9 mouse cellular contexts compared by ENCODE assay signal in the genomic region with DNA sequence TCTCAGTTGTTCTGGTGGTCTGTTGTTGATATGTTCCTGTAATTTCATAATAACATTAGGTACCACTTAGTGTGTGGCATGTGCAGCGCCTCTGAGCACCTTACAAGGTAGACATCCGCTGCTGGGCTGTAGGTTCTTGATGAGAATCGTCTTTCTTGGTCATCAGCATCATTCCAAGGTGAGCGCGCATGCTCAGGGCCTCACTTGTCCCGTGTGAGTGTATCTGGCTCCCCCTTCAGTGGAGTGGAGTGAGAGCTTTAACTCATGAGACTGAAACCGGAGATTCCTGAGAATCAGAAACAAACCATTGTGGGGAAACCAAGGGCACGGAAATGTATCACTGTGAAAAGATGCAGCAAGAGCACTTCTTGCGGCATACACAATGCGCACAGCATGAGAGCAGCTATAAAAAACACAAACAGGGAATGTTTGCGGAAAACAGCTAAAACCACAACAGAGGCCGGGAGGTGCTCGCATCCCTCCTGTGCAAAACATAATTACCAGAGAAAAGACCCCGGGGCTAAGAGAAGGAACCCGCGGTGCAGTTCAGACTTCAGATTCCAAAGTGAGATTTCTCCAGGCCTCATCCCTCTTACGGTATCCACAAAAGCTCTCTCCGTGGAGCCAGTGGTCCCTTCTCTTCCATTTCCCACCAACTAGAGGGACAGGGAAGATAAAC. TPM values are rescaled to one million over a fixed set of nuclear protein-coding genes. Genes with fewer than 3 reads are reported as not detected.
DNase-seq lines count a peak whose midpoint lies in the region; ATAC-seq lines count a peak whose summit lies in the region.
"Had no signal": no experiment of that assay in that cellular context is flagged by ENCODE, and none has a peak within 500 bp of the region (broad histone marks: within the 10 kb centered on the region; RNA-seq: fewer than 3 reads in every experiment).

No protein-coding gene starts in this region.

- peak overlapping the region; percentile 11; the same call in 1 of the 2 replicates for H3K4me3 ChIP-seq in hindbrain, embryonic 12.5 days
- H3K4me3 ChIP-seq in neural tube, embryonic 14.5 days (ENCODE audit: low read depth, low read length) = no peak overlapping the region; the same call in 1 of the 2 replicates
- H3K4me3 ChIP-seq: myocyte had no signal

- H3K36me3 ChIP-seq in hindbrain, embryonic 12.5 days = no peaks in the 10 kb centered on the region
- no peaks in the 10 kb centered on the region for H3K36me3 ChIP-seq in neural tube, embryonic 14.5 days (ENCODE audit: control insufficient read depth, insufficient read depth, low read length)

- peak overlapping the region; percentile 40 for H3K4me2 ChIP-seq in hindbrain, embryonic 12.5 days (replicated peaks)
- peak overlapping the region; percentile 29; the same call in 1 of the 2 replicates for H3K4me2 ChIP-seq in neural tube, embryonic 14.5 days (ENCODE audit: low read depth, low read length)

- peak; percentile 64; the same call in 1 of the 2 replicates for ATAC-seq in hindbrain, embryonic 12.5 days (ENCODE audit: low FRiP score)
- peak; percentile 83; the same call in 1 of the 2 replicates for ATAC-seq in neural tube, embryonic 14.5 days (ENCODE audit: low read depth)

- no peaks in the 10 kb centered on the region for H3K9me3 ChIP-seq in hindbrain, embryonic 12.5 days (replicated peaks)
- no peaks in the 10 kb centered on the region for H3K9me3 ChIP-seq in neural tube, embryonic 14.5 days (ENCODE audit: control insufficient read depth, low read length)

- 0 out of 2 replicates have a peak, but pooled peaks cover 7% of the 10 kb centered on the region for H3K4me1 ChIP-seq in hindbrain, embryonic 12.5 days
- no peaks in the 10 kb centered on the region for H3K4me1 ChIP-seq in neural tube, embryonic 14.5 days (ENCODE audit: control insufficient read depth, insufficient read depth, low read length)

- 20% methylated on average over 18 of the region's 18 CpGs for WGBS in hindbrain, embryonic 12.5 days
- WGBS in neural tube, embryonic 14.5 days = 20% methylated on average over 18 of the region's 18 CpGs

- no peak overlapping the region for H3K27ac ChIP-seq in hindbrain, embryonic 12.5 days
- H3K27ac ChIP-seq in neural tube, embryonic 14.5 days (ENCODE audit: low read depth, low read length) = 0 out of 2 replicates have a peak overlapping the region, but pooled peaks have one; percentile 2

- peak overlapping the region; percentile 32; the same call in 1 of the 2 replicates for H3K9ac ChIP-seq in hindbrain, embryonic 12.5 days
- 0 out of 2 replicates have a peak overlapping the region, but pooled peaks have one; percentile 26 for H3K9ac ChIP-seq in neural tube, embryonic 14.5 days (replicated peaks; ENCODE audit: low read depth, low read length)

- peak; percentile 15 to 29 for DNase-seq in adrenal gland, postnatal 36 days
- no peak for DNase-seq in adrenal gland, adult 18-20 months (ENCODE audit: low spot score in 2 of 2)
- DNase-seq in right cerebral cortex, adult 2 months (ENCODE audit: low spot score in 2 of 2) = peak; percentile 10 to 12
- DNase-seq in right cerebral cortex, postnatal 25 days = no peak
- peak; percentile 23 to 69 for DNase-seq in left cerebral cortex, postnatal 10 days (ENCODE audit: extremely low spot score in 1 of 2, low spot score in 2 of 2)
- DNase-seq in natural killer cell, adult 2 months (ENCODE audit: low spot score in 2 of 2) = no peak

- no peaks in the 10 kb centered on the region for H3K27me3 ChIP-seq in hindbrain, embryonic 12.5 days
- no peaks in the 10 kb centered on the region for H3K27me3 ChIP-seq in neural tube, embryonic 14.5 days (ENCODE audit: control insufficient read depth, insufficient read depth, low read length)

- intact Hi-C loops in left cerebral cortex, postnatal 10 days (cut with DNase I) = no loop called here

RNA-seq across cellular contexts. Expression of a gene that starts 27.2 kb away (rescaled TPM):
- 10 to 100 TPM; 49.0 to 53.7 TPM for total RNA-seq in adrenal gland, postnatal 36 days (2021)
- total RNA-seq in adrenal gland, adult 18-20 months (2021) = 10 to 100 TPM; 36.7 to 38.3 TPM
- 61.8 and 65.5 TPM in 2 replicates for polyA plus RNA-seq in hindbrain, embryonic 12.5 days (2016; fragmentation: Nextera tagmentation; extraction: Ambion mirVana)
- total RNA-seq in left cerebral cortex, postnatal 10 days (2021) = 100 to 1,000 TPM; 122 to 127 TPM
- polyA plus RNA-seq in neural tube, embryonic 14.5 days (2014; fragmentation: Nextera tagmentation; extraction: Ambion mirVana) = 104 and 120 TPM in 2 replicates

Comparison
In these comparisons a context has a peak if more than half of its experiments do, and no peak if none do; other contexts are left out.
1. DNase-seq: peak in adrenal gland, postnatal 36 days (2 of 2), right cerebral cortex, adult 2 months (2 of 2) and left cerebral cortex, postnatal 10 days (2 of 2); none in adrenal gland, adult 18-20 months (0 of 2), right cerebral cortex, postnatal 25 days (single experiment) and natural killer cell, adult 2 months (0 of 2).